Mouse (Mus musculus): ENCODE results near the gene Ss18l1.
A peak's percentile ranks its signal among the peaks of the same experiment; 100 is the strongest.

Ss18l1 gene

GRCm38 (mm10) chr2:180042256-180042857 is at the start of gene Ss18l1, which contains the start of gene Psma7:
Gene Ss18l1, plus strand, starts transcription at chr2:180042509.
Gene Psma7, minus strand, starts transcription at chr2:180042433.
- DNase-seq (ENCODE audit: low spot score): peak; percentile 54

GRCm38 (mm10) chr2:179993071-179993470 is 49.2 kb upstream of the Ss18l1 start:
- DNase-seq (ENCODE audit: low spot score): no peak

- no peak for DNase-seq (ENCODE audit: low spot score)
Measured at GRCm38 (mm10) chr2:179998431-179998830, 43.9 kb upstream of the Ss18l1 start.

- no peak for DNase-seq (ENCODE audit: low spot score)
Measured at GRCm38 (mm10) chr2:180001635-180002034, 40.7 kb upstream of the Ss18l1 start.

GRCm38 (mm10) chr2:180005656-180006351 is 36.5 kb upstream of the Ss18l1 start:
- no peak for DNase-seq (ENCODE audit: low spot score)

- DNase-seq (ENCODE audit: low spot score): no peak
Measured at GRCm38 (mm10) chr2:180006352-180007017, 35.8 kb upstream of the Ss18l1 start.

- no peak for DNase-seq (ENCODE audit: low spot score)
Measured at GRCm38 (mm10) chr2:180010686-180011085, 31.6 kb upstream of the Ss18l1 start.

GRCm38 (mm10) chr2:180011370-180011769 is 30.9 kb upstream of the Ss18l1 start:
- no peak for DNase-seq (ENCODE audit: low spot score)

GRCm38 (mm10) chr2:180013686-180014085 is 28.6 kb upstream of the Ss18l1 start:
- no peak for DNase-seq (ENCODE audit: low spot score)

- DNase-seq (ENCODE audit: low spot score): no peak
Measured at GRCm38 (mm10) chr2:180017632-180018031, 24.7 kb upstream of the Ss18l1 start.

- DNase-seq (ENCODE audit: low spot score): no peak
Measured at GRCm38 (mm10) chr2:180018573-180018972, 23.7 kb upstream of the Ss18l1 start.

- no peak for DNase-seq (ENCODE audit: low spot score)
Measured at GRCm38 (mm10) chr2:180020091-180020661, 22.1 kb upstream of the Ss18l1 start.

- DNase-seq (ENCODE audit: low spot score): no peak
Measured at GRCm38 (mm10) chr2:180020919-180021318, 21.4 kb upstream of the Ss18l1 start.

- DNase-seq (ENCODE audit: low spot score): no peak
Measured at GRCm38 (mm10) chr2:180022751-180023150, 19.6 kb upstream of the Ss18l1 start.

GRCm38 (mm10) chr2:180024401-180025098 is 17.8 kb upstream of the Ss18l1 start, which contains the start of gene Lsm14b:
Gene Lsm14b, plus strand, starts transcription at chr2:180024987.
- DNase-seq (ENCODE audit: low spot score): peak; percentile 92

GRCm38 (mm10) chr2:180025135-180025860 is 17.0 kb upstream of the Ss18l1 start:
- no peak for DNase-seq (ENCODE audit: low spot score)

GRCm38 (mm10) chr2:180025861-180026200 is 16.5 kb upstream of the Ss18l1 start:
- no peak for DNase-seq (ENCODE audit: low spot score)

GRCm38 (mm10) chr2:180027768-180028167 is 14.5 kb upstream of the Ss18l1 start:
- no peak for DNase-seq (ENCODE audit: low spot score)

GRCm38 (mm10) chr2:180031270-180031669 is 11.0 kb upstream of the Ss18l1 start:
- DNase-seq (ENCODE audit: low spot score): no peak

- DNase-seq (ENCODE audit: low spot score): no peak
Measured at GRCm38 (mm10) chr2:180032925-180033324, 9.4 kb upstream of the Ss18l1 start.

- no peak for DNase-seq (ENCODE audit: low spot score)
Measured at GRCm38 (mm10) chr2:180033956-180034355, 8.4 kb upstream of the Ss18l1 start.

Data from urinary bladder, postnatal 10 days (tissue).